Mouse (Mus musculus) A20 (cell line): ENCODE results near the gene St6galnac6.

Source experiments
- DNase-seq: peaks from one replicate; pipeline ENCODE4 v3.0.0-alpha.2; 2011; ENCODE audit warnings: low read depth, low spot score

St6galnac6 gene

DNA sequence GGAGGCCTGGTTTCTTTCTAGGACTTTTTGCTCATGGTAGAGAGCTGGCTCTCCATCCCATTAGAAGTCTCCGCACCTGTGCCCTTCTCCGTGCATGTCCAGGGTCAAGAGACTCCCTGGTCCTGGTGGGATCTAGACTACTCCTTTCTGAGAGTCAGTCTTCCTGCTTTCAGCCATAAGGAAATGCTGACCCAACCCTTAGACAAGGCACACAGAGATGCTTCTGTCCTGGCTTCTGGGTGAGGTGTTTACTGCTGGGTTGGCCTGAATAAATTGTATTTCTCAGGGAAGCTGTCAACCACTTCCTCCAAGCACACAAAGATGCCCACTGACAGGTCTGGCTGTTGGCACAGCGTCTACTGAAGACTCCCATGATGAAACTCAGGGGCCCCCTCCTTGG, at the start of gene St6galnac6:
Gene St6galnac6 (plus strand): TSS at position 301 of the 400 bp plus-strand sequence.
- no peak for DNase-seq

DNA sequence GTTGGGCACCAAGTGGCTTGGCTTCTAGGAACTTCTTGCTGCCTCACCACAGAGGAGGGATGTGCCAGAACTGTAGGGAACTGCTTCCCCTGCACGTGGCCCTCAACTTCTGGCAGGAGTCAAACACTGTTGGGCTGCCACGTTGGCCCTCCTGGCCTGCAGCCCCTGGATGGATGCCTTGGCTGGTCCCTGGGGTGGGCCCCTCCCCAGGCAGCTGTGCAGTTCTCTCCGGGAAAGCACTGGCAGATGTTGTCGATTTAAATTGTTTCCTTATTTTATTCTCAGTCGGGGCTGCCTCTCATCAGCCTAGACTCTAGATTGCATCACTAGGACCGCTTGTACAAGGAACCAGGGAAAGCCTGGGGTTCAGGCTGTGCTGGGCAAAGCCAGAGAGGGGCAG, 49.7 kb upstream of the St6galnac6 start:
- DNase-seq: no peak

DNA sequence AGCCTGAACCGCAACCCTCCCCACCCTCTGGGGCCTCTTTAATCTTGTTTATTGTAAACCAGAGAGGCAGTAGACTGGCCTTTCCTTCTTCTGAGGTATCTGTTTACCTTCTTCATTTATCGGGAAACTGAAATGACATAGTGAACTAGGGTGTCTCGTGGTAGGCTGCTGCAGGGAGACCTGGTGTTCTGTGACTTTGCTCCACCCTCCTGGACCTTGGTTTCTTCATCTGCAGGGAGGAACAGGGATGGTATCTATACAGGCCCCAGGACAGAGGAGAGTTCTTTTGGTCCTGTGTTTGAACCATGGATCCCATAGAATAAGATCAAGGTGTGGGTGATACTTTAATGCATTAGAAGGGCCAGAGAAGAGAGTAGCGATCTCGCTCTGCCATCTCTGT, 48.3 kb upstream of the St6galnac6 start:
- no peak for DNase-seq

DNA sequence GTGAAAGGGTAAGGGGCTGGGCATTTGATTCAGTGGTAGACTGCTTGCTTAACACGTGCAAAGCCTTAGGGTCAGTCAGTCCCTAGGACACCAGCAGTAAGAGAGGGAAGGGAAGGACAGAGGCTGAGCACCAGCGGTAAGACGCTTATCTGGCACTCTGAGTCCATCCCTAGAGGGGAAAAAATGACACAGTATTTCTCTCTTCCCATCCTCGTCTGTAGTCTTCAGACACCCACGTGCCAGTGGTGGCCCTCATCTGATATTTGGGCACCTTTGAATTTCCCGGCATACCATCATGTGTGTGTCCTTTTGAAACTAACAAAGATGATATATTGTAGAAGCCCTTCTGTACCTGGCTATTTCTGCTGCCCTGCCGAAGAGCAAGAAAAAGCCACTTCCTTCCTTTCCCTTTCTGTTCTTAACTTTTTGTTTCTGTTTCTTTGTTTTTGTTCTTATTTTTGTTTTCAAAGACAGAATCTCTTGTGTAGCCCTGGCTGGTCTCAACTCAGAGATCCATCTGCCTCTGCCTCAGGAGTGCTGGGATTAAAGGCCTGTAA, 45.8 kb upstream of the St6galnac6 start:
- DNase-seq: peak; percentile 64

DNA sequence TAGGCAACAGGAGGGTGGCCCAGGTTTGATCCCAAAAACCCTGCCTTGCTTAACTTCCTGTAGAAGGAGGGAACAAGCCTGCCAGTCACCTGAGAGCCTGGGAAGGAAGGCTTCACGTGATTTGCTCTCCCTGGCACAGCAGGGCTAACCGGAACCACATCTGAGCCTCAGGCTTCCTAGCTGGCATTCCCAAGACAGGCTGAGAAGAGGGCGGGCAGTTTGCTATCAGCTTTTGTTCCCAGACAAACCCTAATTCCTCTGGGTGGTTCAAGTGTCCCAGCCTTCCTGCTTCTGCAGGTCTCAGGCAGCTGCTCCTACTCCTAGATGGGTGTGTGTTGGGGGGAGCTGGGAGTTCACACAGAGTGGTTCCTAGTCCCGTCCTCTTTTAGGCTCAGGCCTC, 44.0 kb upstream of the St6galnac6 start:
- no peak for DNase-seq

DNA sequence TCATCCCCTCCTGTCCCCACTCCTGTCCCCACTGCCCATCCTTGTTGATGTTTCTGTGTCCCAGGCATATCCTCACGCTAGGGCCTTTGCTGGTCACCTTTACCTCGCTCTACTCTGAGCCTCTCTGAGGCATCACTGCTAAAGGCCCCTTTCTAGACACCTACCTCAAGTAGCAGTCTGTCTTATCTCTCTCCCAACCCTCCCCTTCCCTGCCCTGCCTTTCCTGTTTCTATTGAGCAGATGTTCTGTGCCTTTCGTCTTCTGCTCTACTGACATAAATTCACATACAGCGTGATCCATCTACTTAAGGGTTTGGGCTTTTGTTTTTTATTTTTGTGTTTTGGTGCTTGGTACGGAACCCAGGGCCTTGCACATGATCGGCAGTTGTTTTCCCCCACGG, 43.5 kb upstream of the St6galnac6 start:
- no peak for DNase-seq

DNA sequence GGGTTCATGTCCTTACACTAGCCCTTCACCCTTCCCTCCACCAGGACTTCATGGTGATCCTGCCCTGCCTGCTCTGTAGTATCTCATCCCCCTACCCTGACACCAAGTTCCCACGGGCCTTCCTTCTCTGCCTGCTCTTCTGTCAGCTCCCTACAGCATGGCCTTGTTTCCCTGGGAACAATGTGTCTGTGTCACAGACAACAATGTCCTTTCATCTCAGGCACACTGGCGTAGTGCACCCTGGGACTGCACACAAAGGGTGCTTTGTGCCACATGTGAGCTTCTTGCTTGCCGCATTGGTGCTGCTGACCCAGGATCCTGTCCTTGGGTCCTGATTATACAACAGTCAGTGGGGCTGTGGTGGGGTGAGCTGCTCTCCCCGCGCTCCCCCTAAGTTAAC, 39.9 kb upstream of the St6galnac6 start:
- no peak for DNase-seq

DNA sequence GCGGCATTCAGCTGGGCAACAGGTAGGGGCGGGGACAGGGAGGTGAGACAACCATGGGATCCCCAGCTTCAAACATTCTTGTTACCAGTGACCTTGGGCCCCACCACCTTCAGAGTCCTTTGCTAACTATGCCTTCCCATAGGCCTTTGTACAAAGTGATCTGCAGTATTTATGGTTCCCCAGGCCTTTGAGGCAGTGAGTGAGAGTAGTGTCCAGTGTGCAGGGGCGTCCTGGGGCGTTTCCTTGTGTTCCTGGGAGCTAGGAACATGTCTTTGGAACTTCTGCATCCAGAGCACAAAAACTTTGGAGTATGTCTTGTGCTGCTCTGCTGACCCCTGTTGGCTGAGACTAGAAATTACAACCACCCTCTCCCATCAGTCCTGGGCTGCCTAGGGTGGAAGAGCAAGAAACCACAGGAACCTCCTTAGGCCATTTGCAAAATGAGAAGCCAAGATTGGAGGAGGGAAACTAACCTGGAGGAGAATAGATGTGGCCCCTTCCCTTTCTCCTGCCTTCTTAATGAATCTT, 32.9 kb upstream of the St6galnac6 start:
- peak; percentile 67 for DNase-seq

DNA sequence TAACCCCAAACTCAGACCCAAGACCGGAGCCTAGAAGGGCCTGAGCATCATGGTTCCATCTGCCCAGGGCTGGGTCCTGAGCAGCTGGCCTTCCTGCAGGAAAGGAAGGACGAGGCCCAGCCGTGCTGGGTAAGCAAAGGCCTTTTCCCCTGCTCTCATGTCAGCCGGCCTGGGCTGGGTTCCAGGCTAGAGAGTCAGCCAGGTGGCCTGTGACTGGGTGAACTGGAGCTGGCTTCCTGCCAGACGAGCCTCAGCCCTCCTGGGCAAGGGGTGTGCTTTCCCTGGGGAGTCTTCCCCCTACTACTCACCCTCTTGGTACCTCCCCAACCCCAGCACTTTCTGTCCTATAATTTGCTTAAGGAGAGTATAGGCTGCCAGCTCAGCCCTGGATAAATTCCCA, 31.4 kb upstream of the St6galnac6 start:
- no peak for DNase-seq

DNA sequence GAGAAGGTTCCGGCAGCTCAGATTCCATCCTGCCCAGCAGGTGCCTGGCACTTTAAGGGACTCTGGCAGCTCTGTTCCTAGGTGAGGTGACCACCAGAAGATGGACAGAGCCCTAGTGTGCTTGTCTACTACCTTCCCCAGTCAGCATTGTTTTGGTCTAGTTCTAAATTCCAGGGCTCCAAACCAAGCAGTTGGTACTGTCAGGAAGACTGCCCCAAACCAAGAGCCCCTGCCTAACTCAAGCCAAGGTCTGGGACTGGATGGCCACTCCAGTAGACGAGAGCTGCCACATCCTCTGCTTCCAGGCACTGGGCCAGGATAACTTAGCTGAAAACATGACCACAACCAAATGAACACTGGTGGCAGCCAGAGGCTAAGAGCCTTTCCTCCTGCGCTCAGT, 30.6 kb upstream of the St6galnac6 start:
- no peak for DNase-seq

DNA sequence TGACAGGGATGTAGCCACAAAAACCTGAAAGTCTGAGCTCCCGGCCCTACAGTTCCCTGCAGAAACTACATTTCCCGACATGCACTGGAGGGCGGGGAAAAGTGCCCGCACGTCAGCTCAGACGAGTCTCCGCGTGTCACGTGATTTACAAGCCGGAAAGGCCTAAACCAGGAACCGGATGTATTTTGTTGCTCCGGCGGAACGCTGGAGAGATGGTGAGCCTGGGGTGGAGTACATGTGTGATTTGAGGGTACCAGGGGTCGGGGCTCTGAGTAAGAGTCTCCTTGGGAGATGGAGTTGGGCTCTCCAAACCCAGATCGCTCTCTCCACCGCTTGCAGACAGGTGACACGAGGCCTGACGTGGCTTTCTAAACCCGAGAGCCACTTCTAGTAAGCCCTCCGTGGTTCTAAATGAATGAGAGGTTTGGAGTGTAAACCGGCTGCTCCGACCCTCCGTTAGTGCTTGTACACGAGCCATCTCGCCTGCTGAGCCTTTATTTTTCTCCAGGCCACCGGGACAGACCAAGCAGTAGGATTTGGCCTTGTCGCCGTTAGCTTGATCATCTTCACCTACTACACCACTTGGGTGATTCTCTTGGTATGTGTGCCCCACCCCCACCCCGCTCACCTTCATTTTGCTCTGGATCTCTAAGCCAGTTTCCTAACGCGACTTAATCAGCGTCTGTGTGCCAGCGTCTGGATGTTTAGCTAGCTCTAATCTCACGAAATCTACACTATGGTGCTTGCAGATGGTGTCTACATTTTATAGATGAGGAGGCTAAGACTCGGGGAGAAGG, 28.6 kb upstream of the St6galnac6 start, which contains the start of gene Dpm2:
Gene Dpm2 (plus strand): TSS at position 161 of the 797 bp plus-strand sequence.
- DNase-seq: peak; percentile 92

DNA sequence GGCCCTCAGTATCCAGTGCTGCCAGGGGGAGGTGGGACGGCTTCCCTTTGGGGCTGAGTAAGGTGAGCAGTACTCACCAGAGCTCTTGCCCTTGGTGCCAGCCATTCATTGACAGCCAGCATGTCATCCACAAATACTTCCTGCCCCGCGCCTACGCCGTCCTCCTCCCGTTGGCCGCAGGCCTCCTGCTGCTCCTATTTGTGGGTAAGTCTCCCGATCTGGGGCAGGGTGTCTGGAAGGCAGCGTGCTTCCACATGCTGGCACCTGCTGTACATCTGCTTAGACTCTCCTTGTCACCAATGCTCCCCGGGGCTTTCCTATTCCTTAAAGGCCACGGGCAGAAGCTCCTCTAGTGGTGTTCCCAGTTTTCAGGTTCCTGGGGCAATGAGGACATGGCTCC, 27.3 kb upstream of the St6galnac6 start:
- no peak for DNase-seq

DNA sequence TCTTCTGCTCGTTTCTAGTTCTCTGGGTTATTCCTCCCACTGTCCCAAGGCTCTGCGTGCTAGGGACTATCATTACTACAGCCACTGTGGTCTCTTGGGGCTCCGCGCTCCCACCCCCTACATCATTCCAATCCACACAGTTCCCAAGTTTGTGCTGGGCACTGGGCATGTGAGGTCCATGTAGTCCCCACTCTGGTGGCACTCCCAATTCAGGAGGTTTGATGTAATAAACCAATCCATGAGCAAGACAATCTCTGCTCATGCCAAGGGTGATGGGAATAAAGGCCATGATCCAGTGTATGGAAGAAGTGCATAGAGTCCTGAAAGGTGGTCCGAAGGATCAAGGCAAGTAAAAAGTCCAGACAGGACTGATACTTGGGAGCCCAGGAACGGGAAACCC, 25.0 kb upstream of the St6galnac6 start, which contains the start of gene Pip5kl1:
Gene Pip5kl1 (plus strand): TSS at position 301 of the 400 bp plus-strand sequence.
- no peak for DNase-seq

DNA sequence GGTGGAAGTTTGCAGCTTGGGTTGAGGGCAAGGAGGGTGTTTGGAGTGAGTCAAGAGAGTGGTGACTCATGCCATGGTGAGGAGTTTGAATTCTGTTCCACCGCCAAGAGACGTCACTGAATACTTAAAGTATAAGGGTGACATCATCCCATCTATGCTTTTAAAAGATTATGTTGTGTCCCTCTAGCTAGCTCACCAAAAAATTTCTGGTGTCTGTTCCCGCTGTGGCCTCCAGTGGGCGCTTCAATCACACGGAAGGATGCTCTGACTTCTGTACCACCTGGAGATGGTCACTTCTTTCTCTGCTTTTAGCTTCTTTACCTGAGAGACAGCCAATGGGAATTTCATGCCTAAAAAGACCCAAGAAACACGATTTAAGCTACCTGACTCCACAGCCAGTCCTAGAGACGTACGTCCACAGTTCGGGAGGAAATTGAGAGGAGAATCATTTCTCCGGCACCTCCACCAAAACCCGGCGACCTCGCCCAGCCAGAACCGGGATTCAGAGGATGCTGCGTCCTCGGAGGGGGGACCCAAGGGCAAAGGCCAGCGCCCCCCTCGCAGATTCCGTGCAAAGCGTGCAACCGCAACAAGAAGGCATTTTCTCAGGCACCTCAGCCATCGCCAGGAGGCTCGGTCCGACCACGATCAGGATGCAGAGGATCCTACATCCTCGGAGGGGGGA, 24.5 kb upstream of the St6galnac6 start:
- peak; percentile 55 for DNase-seq

DNA sequence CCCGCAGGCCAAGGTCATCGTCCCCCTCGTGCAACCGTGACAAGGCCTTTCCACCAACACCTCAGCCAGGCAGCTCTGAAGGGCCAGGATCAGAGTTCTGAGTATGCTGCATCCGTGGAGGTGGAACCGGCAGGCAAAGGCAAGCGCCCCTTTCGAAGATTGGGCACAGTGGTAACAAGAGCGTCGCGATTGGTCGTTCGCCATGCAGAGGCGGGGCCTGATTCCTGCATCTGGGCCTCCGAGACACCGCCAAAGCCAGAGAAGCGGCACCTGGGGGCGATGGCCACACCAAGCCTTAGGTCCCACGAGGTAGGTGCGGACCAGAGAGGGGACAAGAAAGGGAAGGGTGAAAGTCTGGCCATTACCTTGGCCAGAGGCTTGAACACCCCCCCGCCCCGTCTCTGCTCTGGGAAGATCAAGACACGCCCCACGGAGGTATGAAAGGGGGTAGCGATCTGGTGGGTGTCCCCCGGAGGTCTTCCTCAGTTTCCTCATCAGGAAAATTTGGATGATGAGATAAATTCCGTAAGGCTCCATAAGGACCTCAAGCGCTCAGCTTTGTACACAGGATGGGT, 23.8 kb upstream of the St6galnac6 start, which contains the start of gene 9430097D07Rik:
Gene 9430097D07Rik (minus strand): TSS at position 99 of the 575 bp plus-strand sequence.
- DNase-seq: no peak

DNA sequence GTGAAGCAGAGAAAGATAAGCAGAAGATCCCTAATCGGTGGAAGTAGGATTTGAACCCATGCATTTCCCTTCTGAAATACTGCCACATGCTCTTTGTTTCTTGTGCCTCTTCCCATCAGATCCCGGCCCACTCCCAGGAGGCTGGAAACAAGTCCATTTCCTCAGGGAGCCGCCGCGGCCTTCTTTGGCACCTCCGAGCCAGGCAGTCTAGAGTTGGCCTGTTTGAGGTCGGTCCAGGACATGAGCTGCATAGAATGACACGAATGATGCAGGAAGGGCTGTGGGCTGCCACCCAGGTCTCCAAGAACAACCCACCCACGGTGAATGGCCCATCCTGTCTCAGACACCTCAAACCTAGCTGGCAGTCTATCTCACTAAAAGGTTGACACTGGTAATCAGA, 23.0 kb upstream of the St6galnac6 start:
- no peak for DNase-seq

DNA sequence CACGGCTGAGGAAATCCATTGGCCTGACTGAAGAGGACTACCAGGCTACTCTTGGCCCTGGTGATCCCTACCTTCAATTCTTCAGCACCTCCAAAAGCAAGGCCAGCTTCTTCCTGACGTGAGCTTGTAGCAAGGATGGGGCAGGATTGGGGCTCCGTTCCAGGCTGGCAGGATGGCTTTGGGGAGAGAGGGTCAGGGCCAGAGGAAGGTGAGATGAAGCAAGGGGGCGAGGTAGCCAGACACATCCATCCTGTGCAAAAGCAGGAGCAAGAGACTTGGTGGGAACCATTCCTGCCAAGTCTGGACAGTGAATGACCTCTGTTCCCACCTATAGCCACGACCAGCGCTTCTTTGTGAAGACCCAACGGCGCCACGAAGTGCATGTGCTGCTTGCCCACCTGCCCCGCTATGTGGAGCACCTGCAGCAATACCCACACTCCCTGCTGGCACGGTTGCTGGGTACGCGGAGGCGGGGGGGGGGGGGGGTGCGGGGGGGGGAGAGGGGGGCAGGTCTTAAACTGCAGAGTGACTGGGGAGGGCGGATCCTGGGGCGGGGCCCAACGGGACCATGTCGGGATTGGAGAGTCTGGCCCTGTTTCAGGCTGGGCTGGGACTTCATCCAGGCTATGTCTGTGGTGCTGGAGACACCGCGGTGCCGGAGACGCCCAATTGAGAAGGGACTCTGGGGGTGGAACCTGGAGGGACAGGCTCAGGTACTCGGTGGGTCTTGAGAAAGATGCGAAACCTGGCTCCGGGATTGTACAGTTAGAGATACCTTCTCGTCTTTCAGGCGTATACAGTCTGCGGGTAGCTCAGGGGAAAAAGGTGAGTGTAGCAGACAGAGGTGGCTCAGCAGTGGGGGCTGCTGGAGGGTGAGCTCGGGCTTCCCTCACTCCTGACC, 21.1 kb upstream of the St6galnac6 start:
- DNase-seq: no peak

DNA sequence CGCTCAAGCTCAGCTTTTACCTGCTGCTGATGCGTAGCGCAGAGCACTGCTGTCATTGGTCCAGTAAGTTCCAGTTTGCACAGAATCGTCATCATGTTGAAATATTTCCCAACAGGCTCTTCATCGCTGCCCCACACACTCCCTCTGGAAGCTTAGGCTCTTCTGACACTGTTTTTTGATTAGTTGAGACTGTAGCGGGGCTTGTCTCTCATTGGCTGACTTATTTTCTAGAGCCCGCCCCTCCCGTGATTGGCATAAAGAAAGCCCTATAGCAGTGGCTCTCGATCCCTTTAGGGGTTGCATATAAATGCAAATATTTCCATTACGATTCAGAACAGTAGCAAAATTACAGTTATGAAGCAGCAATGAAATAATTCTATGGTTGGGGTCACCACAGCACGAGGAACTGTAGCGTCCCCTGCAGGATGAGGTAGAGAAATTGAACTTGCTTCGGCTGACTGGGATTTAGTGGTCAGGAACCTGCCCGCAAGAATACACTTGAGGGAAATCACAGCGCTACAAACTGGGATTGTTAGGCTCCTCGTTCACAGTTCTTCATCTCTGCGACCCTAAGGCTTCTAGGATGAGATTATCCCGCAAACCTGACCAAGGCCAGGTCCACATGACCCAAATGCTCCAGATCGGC, 17.9 kb upstream of the St6galnac6 start:
- DNase-seq: peak; percentile 82

DNA sequence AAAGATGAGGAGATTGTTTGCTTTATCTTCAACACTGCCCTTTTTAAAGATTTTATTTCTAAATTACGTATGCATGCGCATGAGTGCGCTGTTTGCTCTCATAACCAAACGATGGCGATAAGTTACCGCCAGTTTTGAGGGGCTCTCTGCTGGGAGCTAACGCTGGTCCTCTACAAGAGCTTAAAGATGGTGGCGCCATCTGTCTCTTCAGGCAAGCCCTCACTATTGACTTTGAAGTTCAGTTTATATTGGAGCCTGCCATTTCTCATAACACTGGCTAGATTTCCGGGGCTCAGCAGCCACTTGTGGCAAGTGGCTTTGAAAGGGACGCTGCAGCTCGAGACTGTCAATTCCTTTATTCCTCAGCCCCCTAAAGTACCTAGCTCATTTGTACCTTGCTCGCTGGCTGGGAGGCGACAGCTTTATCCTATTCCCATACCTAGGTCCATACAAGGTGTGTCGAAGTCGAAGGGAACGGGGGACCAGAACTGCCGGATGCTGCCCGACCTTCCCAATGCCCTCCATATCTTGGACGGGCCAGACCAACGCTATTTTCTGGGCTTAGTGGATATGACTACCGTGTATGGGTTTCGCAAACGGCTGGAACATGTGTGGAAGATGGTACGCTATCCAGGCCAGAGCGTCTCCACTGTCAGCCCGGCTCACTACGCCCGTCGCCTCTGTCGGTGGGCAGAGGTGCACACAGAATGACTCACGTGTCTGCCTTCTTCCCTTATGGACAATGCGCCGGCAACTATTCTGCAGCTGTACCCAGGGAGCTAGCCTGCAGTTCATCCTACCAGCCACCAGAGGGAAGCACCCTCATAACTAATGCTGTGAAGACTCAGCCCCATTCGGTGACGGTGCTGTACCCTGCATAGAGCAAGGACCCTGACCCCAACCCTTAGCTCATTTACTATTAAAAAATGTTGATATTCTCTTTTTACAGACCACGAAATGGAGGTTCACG, 16.4 kb upstream of the St6galnac6 start:
- peak; percentile 84 for DNase-seq
